ENCODE assay signal across 8 mouse cellular contexts in genomic region chr10:19935295-19935623, GRCm38 (mm10). TPM values are rescaled to one million over a fixed set of nuclear protein-coding genes. Genes with fewer than 3 reads are reported as not detected.
A peak's percentile ranks its signal among the peaks of the same experiment; 100 is the strongest.
DNase-seq lines count a peak whose midpoint lies in the region; ATAC-seq lines count a peak whose summit lies in the region.

No protein-coding gene starts in this region.

- DNase-seq in embryo, embryonic 10.5 days (ENCODE audit: low spot score): peak; percentile 39
- DNase-seq in embryo, embryonic 9.5 days (ENCODE audit: extremely low spot score): no peak
- DNase-seq in B cell, adult 2 months: peak; percentile 26 to 37
- peak; percentile 9 for DNase-seq in retina, postnatal 1 day
- DNase-seq in gastrocnemius, postnatal 10 days: no peak
- no peak for DNase-seq in urinary bladder, adult 2 months (ENCODE audit: low spot score)

- H3K4me1 ChIP-seq in forebrain, embryonic 12.5 days: peaks cover 21% of the 10 kb centered on the region
- peaks cover 49% of the 10 kb centered on the region for H3K4me1 ChIP-seq in limb, embryonic 13.5 days

- H3K36me3 ChIP-seq in forebrain, embryonic 12.5 days (replicated peaks): no peaks in the 10 kb centered on the region
- H3K36me3 ChIP-seq in limb, embryonic 13.5 days: no peaks in the 10 kb centered on the region

- ATAC-seq in forebrain, embryonic 12.5 days (ENCODE audit: low FRiP score): no peak
- ATAC-seq in limb, embryonic 13.5 days (ENCODE audit: low FRiP score, low read depth): no peak

- H3K9ac ChIP-seq in forebrain, embryonic 12.5 days: 0 out of 2 replicates have a peak overlapping the region, but pooled peaks have one; percentile 73
- H3K9ac ChIP-seq in limb, embryonic 13.5 days: peak overlapping the region; percentile 80

- H3K4me2 ChIP-seq in forebrain, embryonic 12.5 days: peak overlapping the region; percentile 96
- H3K4me2 ChIP-seq in limb, embryonic 13.5 days (replicated peaks): peak overlapping the region; percentile 91

- peaks cover 61% of the 10 kb centered on the region for H3K27me3 ChIP-seq in forebrain, embryonic 12.5 days
- peaks cover 17% of the 10 kb centered on the region; the same call in 1 of the 2 replicates for H3K27me3 ChIP-seq in limb, embryonic 13.5 days

- no peak overlapping the region for H3K27ac ChIP-seq in forebrain, embryonic 12.5 days
- H3K27ac ChIP-seq in limb, embryonic 13.5 days: no peak overlapping the region

- peak overlapping the region; percentile 76 for H3K4me3 ChIP-seq in forebrain, embryonic 12.5 days (replicated peaks)
- peak overlapping the region; percentile 80 for H3K4me3 ChIP-seq in limb, embryonic 13.5 days

- WGBS in forebrain, embryonic 12.5 days: 4% methylated on average over 10 of the region's 10 CpGs
- WGBS in limb, embryonic 13.5 days: 4% methylated on average over 10 of the region's 10 CpGs

- no peaks in the 10 kb centered on the region for H3K9me3 ChIP-seq in forebrain, embryonic 12.5 days
- H3K9me3 ChIP-seq in limb, embryonic 13.5 days: no peaks in the 10 kb centered on the region

RNA-seq across cellular contexts. Expression of gene Map3k5, which starts 1.0 kb away (rescaled TPM):
- 0.35 and 0.64 TPM in 2 replicates for polyA plus RNA-seq in forebrain, embryonic 12.5 days (2016; fragmentation: Nextera tagmentation; extraction: Ambion mirVana)
- 1.2 and 2.1 TPM in 2 replicates for polyA plus RNA-seq in limb, embryonic 13.5 days (2015; fragmentation: Nextera tagmentation; extraction: Ambion mirVana)
- total RNA-seq in gastrocnemius, postnatal 10 days (2021): 10 to 100 TPM in 1 of 2 experiments, 1 to 10 TPM in 1; 9.5 to 10.3 TPM
- polyA plus RNA-seq in urinary bladder, adult 2 months (2012; rRNA removed): 20.6 and 23.3 TPM in 2 replicates

RNA-seq across cellular contexts. Expression of gene Pex7, which starts 27.8 kb away (rescaled TPM):
- 25.4 and 26.0 TPM in 2 replicates for polyA plus RNA-seq in forebrain, embryonic 12.5 days (2016; fragmentation: Nextera tagmentation; extraction: Ambion mirVana)
- polyA plus RNA-seq in limb, embryonic 13.5 days (2015; fragmentation: Nextera tagmentation; extraction: Ambion mirVana): 20.9 and 21.7 TPM in 2 replicates
- 10 to 100 TPM; 13.6 to 13.9 TPM for total RNA-seq in gastrocnemius, postnatal 10 days (2021)
- 29.6 and 38.2 TPM in 2 replicates for polyA plus RNA-seq in urinary bladder, adult 2 months (2012; rRNA removed)

Comparison
In these comparisons a context has a peak if more than half of its experiments do, and no peak if none do; other contexts are left out.
1. DNase-seq: peak in embryo, embryonic 10.5 days (single experiment), B cell, adult 2 months (2 of 2) and retina, postnatal 1 day (single experiment); none in embryo, embryonic 9.5 days (single experiment), gastrocnemius, postnatal 10 days (single experiment) and urinary bladder, adult 2 months (single experiment).